Mouse (Mus musculus) embryonic fibroblast, embryonic 13.5 days (primary cell): ENCODE data around the gene Gpr152.

Source experiments
- CTCF ChIP-seq: IDR thresholded peaks from 2 replicates; pipeline ENCODE4 v1.5.1; 2011; ENCODE audit warnings: mild to moderate bottlenecking, control low read depth, low read length, moderate library complexity, borderline replicate concordance; ENCODE audit not compliant: insufficient read depth
- POLR2A ChIP-seq: IDR thresholded peaks from 2 replicates; pipeline ENCODE4 v1.6.1; 2011; ENCODE audit warnings: low read depth, mild to moderate bottlenecking, control low read depth, low read length, moderate library complexity

DNA sequence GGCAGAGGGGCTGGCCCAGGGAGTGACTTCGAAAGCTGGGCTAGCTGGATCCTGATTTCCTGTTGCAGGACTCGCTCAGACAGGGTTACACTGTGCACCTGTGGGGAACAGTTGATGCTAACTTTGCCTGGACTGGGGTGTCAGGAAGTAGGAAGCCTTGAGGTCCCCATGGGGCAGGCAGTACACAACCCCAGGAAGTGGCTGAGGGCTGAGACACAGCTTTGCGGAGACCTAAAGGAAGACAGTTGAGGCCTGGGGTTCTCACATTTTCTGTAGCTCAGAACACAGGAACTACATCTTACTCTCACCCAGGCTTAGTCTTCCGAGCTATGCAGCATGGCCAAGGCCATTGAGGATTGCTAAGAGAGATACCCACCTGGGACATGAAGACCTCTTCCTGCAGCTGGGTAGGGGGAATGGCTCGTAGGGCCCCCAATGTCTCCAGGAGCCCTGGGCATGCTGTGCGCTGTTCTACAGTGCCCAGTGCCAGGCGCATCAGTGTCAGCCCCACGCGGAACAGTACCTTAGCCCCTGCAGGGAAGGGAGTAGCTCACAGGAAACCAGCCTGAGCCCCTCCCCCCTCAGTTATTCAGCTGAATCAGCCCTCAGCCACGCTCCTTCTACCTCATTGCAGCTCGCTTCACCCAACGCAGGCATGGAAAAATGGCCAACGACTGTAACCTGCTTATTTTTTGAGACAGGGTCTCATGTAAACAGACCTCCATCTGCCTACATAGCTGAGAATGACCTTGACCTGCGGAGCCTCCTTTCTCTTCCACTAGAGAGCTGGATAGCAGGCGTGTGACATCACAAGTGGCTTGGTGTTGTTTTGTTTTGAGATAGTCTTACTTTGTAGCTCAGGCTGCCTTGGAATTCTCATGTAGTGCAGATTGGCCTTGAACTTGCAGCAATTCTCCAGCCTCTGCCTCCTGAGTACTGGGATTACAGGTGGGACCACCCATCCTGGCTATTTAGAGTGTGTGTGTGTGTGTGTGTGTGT is 45.7 kb downstream of the Gpr152 start:
- TF ChIP-seq CTCF, result no peak
- no peak for TF ChIP-seq POLR2A
